Mouse (Mus musculus) thymus, adult 2 months (tissue): Measurements from ENCODE around the gene Nol12.

ENCODE experiments used
- CTCF ChIP-seq: fragments of 200-500 bp; IDR thresholded peaks from 2 replicates; pipeline ENCODE4 v1.5.1; 2012; ENCODE audit warnings: mild to moderate bottlenecking, control low read depth, low read length, moderate library complexity, borderline replicate concordance; ENCODE audit not compliant: control insufficient read depth, poor library complexity, insufficient read depth; ENCODE audit errors: extremely low read depth
- POLR2A ChIP-seq: fragments of 200-500 bp; IDR thresholded peaks from 2 replicates; pipeline ENCODE4 v1.6.1; 2012; ENCODE audit warnings: mild to moderate bottlenecking, low read length, control low read depth, moderate library complexity; ENCODE audit not compliant: control insufficient read depth, poor library complexity, insufficient read depth; ENCODE audit errors: extremely low read depth

- TF ChIP-seq POLR2A (no peak), CTCF (no peak)
These were observed 2.6 kb downstream of the Nol12 start for GRCm38 (mm10) chr15:78937311-78937710.
